Mouse (Mus musculus) ES-Bruce4 (cell line): ENCODE measurements around the gene Gde1. TPM values are rescaled to one million over a fixed set of nuclear protein-coding genes. Genes with fewer than 3 reads are reported as not detected.

Source experiments
- H3K27ac ChIP-seq: 2 replicates; pipeline ENCODE4 v1.5.1; 2012; ENCODE audit warnings: low read length, inconsistent platforms; ENCODE audit not compliant: insufficient read depth
- H3K27me3 ChIP-seq: 2 replicates; pipeline ENCODE4 v1.6.1; 2012; ENCODE audit warnings: mild to moderate bottlenecking, low read length, inconsistent platforms; ENCODE audit not compliant: control insufficient read depth, poor library complexity, insufficient read depth, severe bottlenecking
- H3K36me3 ChIP-seq: 2 replicates; pipeline ENCODE4 v1.6.1; 2012; ENCODE audit warnings: inconsistent platforms, mild to moderate bottlenecking, low read length, moderate library complexity; ENCODE audit not compliant: control insufficient read depth, poor library complexity, insufficient read depth, severe bottlenecking
- H3K4me1 ChIP-seq: one replicate; pipeline ENCODE4 v1.8.1; 2011; ENCODE audit warnings: low read length; ENCODE audit not compliant: control insufficient read depth, insufficient read depth
- H3K4me3 ChIP-seq: 2 replicates; pipeline ENCODE4 v1.5.1; 2011; ENCODE audit warnings: low read depth, mild to moderate bottlenecking, low read length
- H3K9ac ChIP-seq: 2 replicates; pipeline ENCODE4 v1.6.1; 2012; ENCODE audit warnings: low read depth, mild to moderate bottlenecking, inconsistent platforms; ENCODE audit not compliant: poor library complexity, severe bottlenecking
- H3K9me3 ChIP-seq: replicated peaks from 2 replicates; pipeline ENCODE4 v1.6.1; 2012; ENCODE audit warnings: mild to moderate bottlenecking, low read length, inconsistent platforms; ENCODE audit not compliant: control insufficient read depth, poor library complexity, insufficient read depth, severe bottlenecking
- CTCF ChIP-seq: IDR thresholded peaks from one replicate; pipeline ENCODE4 v1.8.1; 2011; ENCODE audit warnings: low read depth, low read length
- EP300 ChIP-seq: IDR thresholded peaks from 2 replicates; pipeline ENCODE4 v1.6.1; 2011; ENCODE audit warnings: low read depth, low read length; ENCODE audit not compliant: insufficient read depth
- POLR2A ChIP-seq: IDR thresholded peaks from one replicate; pipeline ENCODE4 v1.8.1; 2011; ENCODE audit warnings: low read length; ENCODE audit not compliant: insufficient read depth
- polyA plus RNA-seq: library from polyadenylated mRNA; stranded (reverse); fragments of >200 nt; gene quantifications from 2 replicates; pipeline ENCODE4 v1.2.4, GENCODE M21; 2011; ENCODE audit warnings: low read depth; ENCODE audit not compliant: missing spikeins, insufficient read depth, insufficient read length

Gene Gde1
- polyA plus RNA-seq, 1 experiment: 29.9 TPM

DNA sequence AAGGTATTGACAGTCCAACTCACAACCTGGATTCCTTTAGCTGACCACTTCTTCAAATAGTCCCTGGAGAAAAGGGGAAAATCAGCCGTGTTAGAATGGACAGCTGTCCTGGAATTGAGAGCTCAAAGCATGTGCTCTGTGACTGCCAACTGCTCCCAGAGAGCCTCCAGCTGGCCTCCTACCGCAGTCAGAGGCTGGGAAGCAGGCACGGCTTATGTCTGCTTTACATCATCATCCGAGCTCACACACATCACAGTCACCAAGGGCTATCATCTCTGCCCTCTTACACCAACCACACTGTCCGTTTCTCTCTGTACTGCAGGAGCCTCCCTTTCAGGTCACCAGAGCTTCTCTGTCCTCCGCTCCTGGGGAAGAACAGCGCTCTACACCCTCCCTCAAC, 16.5 kb downstream of the Gde1 start:
- Histone ChIP-seq H3K27ac (no peak overlapping the region), H3K4me3 (no peak overlapping the region), H3K9ac (no peak overlapping the region), H3K36me3 (peaks cover 13% of the 10 kb centered on the region), H3K4me1 (no peaks in the 10 kb centered on the region), H3K27me3 (no peaks in the 10 kb centered on the region), H3K9me3 (no peaks in the 10 kb centered on the region)
- TF ChIP-seq CTCF (no peak), POLR2A (no peak), EP300 (no peak)

DNA sequence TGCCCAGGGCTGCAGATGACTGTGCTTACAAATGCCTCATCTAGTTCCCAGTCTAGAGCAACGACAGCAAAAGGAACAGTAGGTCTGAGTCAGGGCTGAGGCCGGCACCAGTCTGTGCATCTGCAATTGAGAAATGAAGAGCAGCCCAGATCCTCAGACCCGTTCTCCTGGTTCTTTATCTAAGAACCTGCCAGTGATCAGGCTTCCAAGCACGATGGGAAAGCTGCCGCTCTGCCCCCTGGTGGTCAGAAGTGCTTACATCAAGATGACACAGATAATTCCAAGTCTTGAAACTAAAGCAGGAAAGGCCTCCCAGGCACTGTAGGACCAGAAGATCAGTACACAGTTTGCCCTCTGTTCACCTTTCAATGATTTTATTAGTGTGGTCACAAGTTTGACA, 17.4 kb downstream of the Gde1 start:
- Histone ChIP-seq H3K4me3 (no peak overlapping the region), H3K36me3 (peaks cover 12% of the 10 kb centered on the region), H3K9ac (no peak overlapping the region), H3K4me1 (no peaks in the 10 kb centered on the region), H3K27me3 (no peaks in the 10 kb centered on the region), H3K9me3 (no peaks in the 10 kb centered on the region), H3K27ac (no peak overlapping the region)
- no peak for TF ChIP-seq EP300
- peak; percentile 73 for TF ChIP-seq CTCF
- no peak for TF ChIP-seq POLR2A

DNA sequence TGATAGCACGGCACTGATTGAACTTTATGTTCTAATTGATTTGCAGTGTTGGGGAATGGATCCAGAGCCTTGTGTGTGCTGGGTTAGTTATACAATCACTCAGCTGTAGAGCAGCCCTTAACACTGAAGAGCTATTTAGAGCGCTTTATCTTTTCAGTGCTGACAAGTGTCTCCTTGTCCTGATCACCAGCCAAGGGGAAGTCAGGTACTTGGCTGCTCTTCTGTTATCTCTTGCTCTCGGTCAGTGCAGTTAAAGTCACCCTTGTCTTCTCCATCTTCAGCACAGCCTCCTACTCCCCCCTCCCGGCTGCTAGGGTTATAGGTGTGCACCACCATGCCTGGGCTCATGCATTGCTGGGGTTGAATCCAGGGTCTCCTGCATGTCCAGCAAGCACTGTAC, 28.8 kb downstream of the Gde1 start:
- H3K4me3 ChIP-seq: no peak overlapping the region
- no peaks in the 10 kb centered on the region for H3K4me1 ChIP-seq
- H3K9me3 ChIP-seq: no peaks in the 10 kb centered on the region
- no peaks in the 10 kb centered on the region for H3K27me3 ChIP-seq
- no peaks in the 10 kb centered on the region for H3K36me3 ChIP-seq
- no peak for TF ChIP-seq EP300
- TF ChIP-seq CTCF: no peak
- TF ChIP-seq POLR2A: no peak
- H3K9ac ChIP-seq: no peak overlapping the region
- no peak overlapping the region for H3K27ac ChIP-seq

DNA sequence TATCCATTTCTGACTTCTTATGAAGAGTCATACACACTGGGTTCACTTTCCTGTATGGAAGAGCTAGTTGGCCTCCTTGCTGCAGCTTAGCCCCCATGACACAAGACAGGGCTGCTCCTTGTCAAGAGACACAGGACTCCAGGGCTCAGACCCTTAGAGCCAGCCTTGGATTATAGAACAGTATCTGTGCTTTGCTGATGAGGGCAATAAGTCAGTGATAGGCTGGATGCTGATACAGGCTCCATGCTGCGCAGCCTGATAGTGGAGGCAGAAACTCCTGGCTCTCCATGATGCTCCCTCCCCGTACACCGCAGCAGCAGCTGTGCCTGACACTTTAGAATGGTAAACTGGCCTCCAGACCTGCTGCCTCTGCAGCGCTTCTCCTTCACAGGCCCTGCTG, 35.4 kb downstream of the Gde1 start:
- H3K4me1 ChIP-seq: no peaks in the 10 kb centered on the region
- TF ChIP-seq CTCF: no peak
- TF ChIP-seq EP300: no peak
- TF ChIP-seq POLR2A: no peak

DNA sequence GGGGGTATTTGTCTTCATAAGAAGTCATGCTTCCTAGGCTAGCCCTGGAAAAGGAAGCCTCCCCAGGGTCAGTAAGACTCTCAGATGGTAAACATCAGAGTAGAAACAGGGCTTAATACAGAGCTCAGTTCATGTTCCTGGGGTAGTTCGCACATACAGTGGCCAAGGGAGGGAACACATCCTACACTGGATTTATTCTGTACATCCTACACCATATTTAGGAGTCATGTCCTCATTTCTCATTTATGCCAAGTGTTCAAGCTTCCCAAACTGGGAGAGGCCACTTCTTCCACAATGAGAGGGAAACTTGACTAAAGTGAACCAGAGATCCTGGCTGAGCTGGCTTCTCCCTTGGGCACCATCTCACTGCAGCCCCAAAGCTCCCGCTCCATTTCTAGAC, 37.8 kb downstream of the Gde1 start:
- H3K4me3 ChIP-seq: no peak overlapping the region
- no peaks in the 10 kb centered on the region for H3K36me3 ChIP-seq
- no peaks in the 10 kb centered on the region for H3K4me1 ChIP-seq
- H3K9ac ChIP-seq: no peak overlapping the region
- H3K27ac ChIP-seq: no peak overlapping the region
- no peaks in the 10 kb centered on the region for H3K27me3 ChIP-seq
- TF ChIP-seq CTCF: no peak
- no peaks in the 10 kb centered on the region for H3K9me3 ChIP-seq

More for the DNA sequence above, 35.4 kb downstream of the Gde1 start:
- Histone ChIP-seq H3K9me3 (no peaks in the 10 kb centered on the region), H3K4me3 (no peak overlapping the region), H3K36me3 (no peaks in the 10 kb centered on the region), H3K9ac (no peak overlapping the region), H3K27ac (no peak overlapping the region), H3K27me3 (no peaks in the 10 kb centered on the region)

DNA sequence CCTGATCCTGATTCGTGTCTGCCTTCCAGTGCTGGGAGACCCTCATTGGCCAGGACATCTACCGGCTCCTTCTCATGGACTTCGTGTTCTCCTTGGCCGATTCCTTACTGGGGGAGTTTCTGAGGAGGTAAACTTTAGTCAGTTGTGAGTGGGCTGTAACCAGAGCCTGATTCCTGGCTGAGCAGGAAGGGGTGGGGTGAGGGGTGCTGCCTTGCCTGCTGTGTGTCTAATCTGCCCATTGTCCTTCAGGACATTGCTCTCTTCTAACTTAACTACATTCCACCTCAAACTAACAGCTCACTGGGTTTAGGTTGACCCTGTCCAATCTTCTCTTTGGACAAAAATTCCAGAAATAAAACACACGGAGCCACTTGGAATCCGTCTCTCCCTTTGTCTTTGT, 48.8 kb downstream of the Gde1 start:
- Histone ChIP-seq H3K9me3 (no peaks in the 10 kb centered on the region), H3K4me1 (peaks cover 2% of the 10 kb centered on the region), H3K4me3 (no peak overlapping the region), H3K36me3 (no peaks in the 10 kb centered on the region), H3K9ac (no peak overlapping the region), H3K27ac (no peak overlapping the region), H3K27me3 (no peaks in the 10 kb centered on the region)
- TF ChIP-seq POLR2A: no peak
- no peak for TF ChIP-seq CTCF
- TF ChIP-seq EP300: peak; percentile 76; the same call in 1 of the 2 replicates
